Comparison of ENCODE assay signal across 9 mouse cellular contexts in the genomic region with DNA sequence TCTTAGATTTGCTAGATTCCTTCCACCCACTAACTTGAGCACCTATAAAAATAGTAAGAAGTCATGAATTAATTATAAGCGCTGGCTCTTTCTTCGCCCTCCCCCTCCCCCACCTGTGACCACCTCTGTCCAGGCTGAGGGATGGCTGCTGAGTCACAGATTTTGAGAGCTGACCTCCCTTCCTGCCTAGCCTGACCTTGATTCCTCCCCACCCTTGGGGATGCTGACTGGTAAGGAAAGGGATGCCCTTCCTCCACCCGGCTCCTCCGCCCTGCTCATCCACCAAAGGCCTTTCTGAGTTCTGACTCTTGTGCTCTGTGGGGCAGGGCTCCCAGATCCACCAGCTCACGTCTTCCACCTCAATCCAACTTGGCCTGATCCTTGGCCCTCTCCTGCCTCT. TPM values are rescaled to one million over a fixed set of nuclear protein-coding genes. Genes with fewer than 3 reads are reported as not detected.
DNase-seq lines count a peak whose midpoint lies in the region; ATAC-seq and TF ChIP-seq lines count a peak whose summit lies in the region.
"Had no signal": no experiment of that assay in that cellular context is flagged by ENCODE, and none has a peak within 500 bp of the region (broad histone marks: within the 10 kb centered on the region; RNA-seq: fewer than 3 reads in every experiment).

No protein-coding gene starts in this region.

- H3K4me2 ChIP-seq in lung, postnatal 0 days (replicated peaks; ENCODE audit: low read depth, low read length): no peak overlapping the region
- H3K4me2 ChIP-seq in intestine, embryonic 16.5 days (ENCODE audit: low read depth, low read length): 0 out of 2 replicates have a peak overlapping the region, but pooled peaks have one; percentile 9

- no peak for TF ChIP-seq POLR2A in olfactory bulb, adult 2 months (IDR thresholded peaks at IDR 0.05; ENCODE audit: insufficient read depth, low read depth, low read length)

- no peak for TF ChIP-seq CTCF in lung, postnatal 0 days (IDR thresholded peaks at IDR 0.05)
- no peak for TF ChIP-seq CTCF in olfactory bulb, adult 2 months (IDR thresholded peaks at IDR 0.05; ENCODE audit: insufficient read depth, low read depth, low read length)

- no peak overlapping the region for H3K9ac ChIP-seq in lung, postnatal 0 days (replicated peaks; ENCODE audit: low read depth)
- H3K9ac ChIP-seq in intestine, embryonic 16.5 days (ENCODE audit: low read depth, low read length): no peak overlapping the region
- H3K9ac ChIP-seq: embryonic facial prominence, embryonic 15.5 days had no signal

- H3K4me1 ChIP-seq in lung, postnatal 0 days (ENCODE audit: insufficient read depth, low read depth, low read length): peaks cover 3% of the 10 kb centered on the region; the same call in 1 of the 2 replicates
- H3K4me1 ChIP-seq in intestine, embryonic 16.5 days (ENCODE audit: control insufficient read depth, insufficient read depth, low read length): peaks cover 27% of the 10 kb centered on the region
- peaks cover 42% of the 10 kb centered on the region for H3K4me1 ChIP-seq in olfactory bulb, adult 2 months (ENCODE audit: control insufficient read depth, insufficient read depth, low read length)

- H3K9me3 ChIP-seq in lung, postnatal 0 days (ENCODE audit: low read length): no peaks in the 10 kb centered on the region
- no peaks in the 10 kb centered on the region for H3K9me3 ChIP-seq in intestine, embryonic 16.5 days (ENCODE audit: control insufficient read depth, low read length)
- H3K9me3 ChIP-seq: embryonic facial prominence, embryonic 15.5 days had no signal

- WGBS in lung, postnatal 0 days: 72% methylated on average over 5 of the region's 5 CpGs
- WGBS in intestine, embryonic 16.5 days: 84% methylated on average over 5 of the region's 5 CpGs
- 43% methylated on average over 5 of the region's 5 CpGs for WGBS in olfactory bulb, adult 2 months

- no peak overlapping the region for H3K4me3 ChIP-seq in lung, postnatal 0 days (ENCODE audit: low read depth, low read length)
- H3K4me3 ChIP-seq in intestine, embryonic 16.5 days (ENCODE audit: low read length): no peak overlapping the region
- H3K4me3 ChIP-seq in olfactory bulb, adult 2 months (ENCODE audit: insufficient read depth, low read depth, low read length): peak overlapping the region; percentile 23; the same call in 1 of the 2 replicates

- no peak for TF ChIP-seq EP300 in lung, postnatal 0 days (IDR thresholded peaks at IDR 0.05)

- H3K36me3 ChIP-seq in lung, postnatal 0 days (ENCODE audit: insufficient read depth, low read length): no peaks in the 10 kb centered on the region
- no peaks in the 10 kb centered on the region for H3K36me3 ChIP-seq in intestine, embryonic 16.5 days (ENCODE audit: control insufficient read depth, insufficient read depth, low read length)
- H3K36me3 ChIP-seq: embryonic facial prominence, embryonic 15.5 days had no signal

- DNase-seq in embryo, embryonic 10 days (ENCODE audit: low spot score): peak; percentile 45
- no peak for DNase-seq in embryo, embryonic 9.5 days (ENCODE audit: extremely low spot score)
- peak; percentile 32 for DNase-seq in lung, postnatal 0 days (ENCODE audit: low spot score)
- DNase-seq in lung, postnatal 25 days (ENCODE audit: low spot score): no peak
- DNase-seq in cerebellum, postnatal 36 days: no peak

- peak overlapping the region; percentile 82 for H3K27ac ChIP-seq in lung, postnatal 0 days (ENCODE audit: low read length)
- H3K27ac ChIP-seq in intestine, embryonic 16.5 days (ENCODE audit: low read length): peak overlapping the region; percentile 39; the same call in 1 of the 2 replicates
- H3K27ac ChIP-seq in olfactory bulb, adult 2 months (ENCODE audit: insufficient read depth, low read depth, low read length): peak overlapping the region; percentile 82

- H3K27me3 ChIP-seq in lung, postnatal 0 days (replicated peaks; ENCODE audit: insufficient read depth, low read length): no peaks in the 10 kb centered on the region
- H3K27me3 ChIP-seq in intestine, embryonic 16.5 days (replicated peaks; ENCODE audit: control insufficient read depth, insufficient read depth, low read length): no peaks in the 10 kb centered on the region
- H3K27me3 ChIP-seq: embryonic facial prominence, embryonic 15.5 days had no signal

- peak; percentile 33; the same call in 1 of the 2 replicates for ATAC-seq in lung, postnatal 0 days
- ATAC-seq in intestine, embryonic 16.5 days: no peak
- no peak for ATAC-seq in frontal cortex, adult (ENCODE audit: low TSS enrichment)

RNA-seq across cellular contexts. Expression of a gene that starts 2.9 kb away (rescaled TPM):
- polyA plus RNA-seq in lung, postnatal 0 days (2015; fragmentation: Nextera tagmentation; extraction: Ambion mirVana): 14.0 and 15.8 TPM in 2 replicates
- 4.6 and 5.1 TPM in 2 replicates for polyA plus RNA-seq in intestine, embryonic 16.5 days (2015; fragmentation: Nextera tagmentation; extraction: Ambion mirVana)
- polyA plus RNA-seq in olfactory bulb, adult 2 months (2012; ENCODE audit: insufficient read depth, insufficient read length, low replicate concordance, missing spikeins): not detected in 2 replicates

RNA-seq across cellular contexts. Expression of a gene that starts 17.0 kb away (rescaled TPM):
- 16.0 and 17.9 TPM in 2 replicates for polyA plus RNA-seq in lung, postnatal 0 days (2015; fragmentation: Nextera tagmentation; extraction: Ambion mirVana)
- polyA plus RNA-seq in intestine, embryonic 16.5 days (2015; fragmentation: Nextera tagmentation; extraction: Ambion mirVana): 20.5 and 22.0 TPM in 2 replicates
- polyA plus RNA-seq in olfactory bulb, adult 2 months (2012; ENCODE audit: insufficient read depth, insufficient read length, low replicate concordance, missing spikeins): not detected in 2 replicates

RNA-seq across cellular contexts. Expression of a gene that starts 19.0 kb away (rescaled TPM):
- polyA plus RNA-seq in lung, postnatal 0 days (2015; fragmentation: Nextera tagmentation; extraction: Ambion mirVana): 154 and 180 TPM in 2 replicates
- 180 and 194 TPM in 2 replicates for polyA plus RNA-seq in intestine, embryonic 16.5 days (2015; fragmentation: Nextera tagmentation; extraction: Ambion mirVana)
- polyA plus RNA-seq in olfactory bulb, adult 2 months (2012; ENCODE audit: insufficient read depth, insufficient read length, low replicate concordance, missing spikeins): not detected in 2 replicates

RNA-seq across cellular contexts. Expression of a gene that starts 35.2 kb away (rescaled TPM):
- polyA plus RNA-seq in lung, postnatal 0 days (2015; fragmentation: Nextera tagmentation; extraction: Ambion mirVana): 669 and 721 TPM in 2 replicates
- polyA plus RNA-seq in intestine, embryonic 16.5 days (2015; fragmentation: Nextera tagmentation; extraction: Ambion mirVana): 985 and 1,025 TPM in 2 replicates
- polyA plus RNA-seq in olfactory bulb, adult 2 months (2012; ENCODE audit: insufficient read depth, insufficient read length, low replicate concordance, missing spikeins): not detected in 2 replicates

RNA-seq across cellular contexts. Expression of a gene that starts 35.3 kb away (rescaled TPM):
- 18.6 and 19.1 TPM in 2 replicates for polyA plus RNA-seq in lung, postnatal 0 days (2015; fragmentation: Nextera tagmentation; extraction: Ambion mirVana)
- 2.8 and 3.5 TPM in 2 replicates for polyA plus RNA-seq in intestine, embryonic 16.5 days (2015; fragmentation: Nextera tagmentation; extraction: Ambion mirVana)
- not detected in 2 replicates for polyA plus RNA-seq in olfactory bulb, adult 2 months (2012; ENCODE audit: insufficient read depth, insufficient read length, low replicate concordance, missing spikeins)

Comparison
In these comparisons a context has a peak if more than half of its experiments do, and no peak if none do; other contexts are left out.
1. DNase-seq: peak in embryo, embryonic 10 days (single experiment) and lung, postnatal 0 days (single experiment); none in embryo, embryonic 9.5 days (single experiment), lung, postnatal 25 days (single experiment) and cerebellum, postnatal 36 days (0 of 2).
2. RNA of a gene that starts 19.0 kb away (polyA plus RNA-seq): 180 to 194 TPM in intestine, embryonic 16.5 days and 154 to 180 TPM in lung, postnatal 0 days; not detected in olfactory bulb, adult 2 months; every median in the first group is over 100 times any median in the second.
3. Peak in every context shown above with its lines, with median percentiles within 50 percentile points of each other: H3K27ac ChIP-seq.